Mouse (Mus musculus): ENCODE measurements at regions not wholly inside any gene's neighbourhood (a gene's known extent, or its start where the extent isn't known, plus 50 kb on each side); places are given as distances from the start of the nearest gene placed in this dataset.

GRCm38 (mm10) chr13:102442676-102443075 lies 250.7 kb upstream of the Cd180 start:
- no peak for ATAC-seq (replicated peaks in 1 of 2; ENCODE audit: insufficient read depth in 1 of 2, low FRiP score in 2 of 2, low TSS enrichment in 1 of 2, low read depth in 1 of 2, poor library complexity in 2 of 2, severe bottlenecking in 2 of 2)

GRCm38 (mm10) chr13:102447310-102447709 lies 246.0 kb upstream of the Cd180 start:
- no peak for ATAC-seq (replicated peaks in 1 of 2; ENCODE audit: insufficient read depth in 1 of 2, low FRiP score in 2 of 2, low TSS enrichment in 1 of 2, low read depth in 1 of 2, poor library complexity in 2 of 2, severe bottlenecking in 2 of 2)

- ATAC-seq (replicated peaks in 1 of 2; ENCODE audit: insufficient read depth in 1 of 2, low FRiP score in 2 of 2, low TSS enrichment in 1 of 2, low read depth in 1 of 2, poor library complexity in 2 of 2, severe bottlenecking in 2 of 2), result no peak
These were observed 243.8 kb upstream of the Cd180 start for GRCm38 (mm10) chr13:102449416-102450121.

- ATAC-seq (replicated peaks in 1 of 2; ENCODE audit: insufficient read depth in 1 of 2, low FRiP score in 2 of 2, low TSS enrichment in 1 of 2, low read depth in 1 of 2, poor library complexity in 2 of 2, severe bottlenecking in 2 of 2), result no peak
These were observed 242.2 kb upstream of the Cd180 start for GRCm38 (mm10) chr13:102451176-102451575.

DNA sequence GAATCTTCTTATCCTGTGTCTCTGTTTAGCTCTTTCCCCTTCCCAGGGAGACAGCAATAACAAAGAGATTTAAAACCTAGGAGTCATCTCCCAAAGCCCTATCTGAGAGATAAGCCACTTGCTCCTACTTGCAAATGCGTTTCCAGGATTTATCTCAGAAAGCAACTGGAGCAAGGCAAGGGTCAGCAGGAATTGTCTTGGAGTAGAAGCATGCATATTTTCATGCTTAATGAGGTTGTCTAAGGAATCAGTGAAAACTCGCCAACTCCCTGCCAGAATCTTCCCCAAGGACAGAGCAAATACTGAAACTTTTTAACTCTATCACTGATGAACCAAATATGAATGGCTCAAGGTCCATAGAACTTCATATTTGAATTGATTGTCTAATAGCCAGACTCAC lies 234.6 kb upstream of the Cd180 start:
- ATAC-seq (replicated peaks in 1 of 2; ENCODE audit: insufficient read depth in 1 of 2, low FRiP score in 2 of 2, low TSS enrichment in 1 of 2, low read depth in 1 of 2, poor library complexity in 2 of 2, severe bottlenecking in 2 of 2), result no peak

GRCm38 (mm10) chr13:102463993-102464392 lies 229.4 kb upstream of the Cd180 start:
- no peak for ATAC-seq (replicated peaks in 1 of 2; ENCODE audit: insufficient read depth in 1 of 2, low FRiP score in 2 of 2, low TSS enrichment in 1 of 2, low read depth in 1 of 2, poor library complexity in 2 of 2, severe bottlenecking in 2 of 2)

- ATAC-seq (replicated peaks in 1 of 2; ENCODE audit: insufficient read depth in 1 of 2, low FRiP score in 2 of 2, low TSS enrichment in 1 of 2, low read depth in 1 of 2, poor library complexity in 2 of 2, severe bottlenecking in 2 of 2), result no peak
These were observed 211.5 kb upstream of the Cd180 start for GRCm38 (mm10) chr13:102481906-102482305.

GRCm38 (mm10) chr13:102482451-102482850 lies 210.9 kb upstream of the Cd180 start:
- no peak for ATAC-seq (replicated peaks in 1 of 2; ENCODE audit: insufficient read depth in 1 of 2, low FRiP score in 2 of 2, low TSS enrichment in 1 of 2, low read depth in 1 of 2, poor library complexity in 2 of 2, severe bottlenecking in 2 of 2)

DNA sequence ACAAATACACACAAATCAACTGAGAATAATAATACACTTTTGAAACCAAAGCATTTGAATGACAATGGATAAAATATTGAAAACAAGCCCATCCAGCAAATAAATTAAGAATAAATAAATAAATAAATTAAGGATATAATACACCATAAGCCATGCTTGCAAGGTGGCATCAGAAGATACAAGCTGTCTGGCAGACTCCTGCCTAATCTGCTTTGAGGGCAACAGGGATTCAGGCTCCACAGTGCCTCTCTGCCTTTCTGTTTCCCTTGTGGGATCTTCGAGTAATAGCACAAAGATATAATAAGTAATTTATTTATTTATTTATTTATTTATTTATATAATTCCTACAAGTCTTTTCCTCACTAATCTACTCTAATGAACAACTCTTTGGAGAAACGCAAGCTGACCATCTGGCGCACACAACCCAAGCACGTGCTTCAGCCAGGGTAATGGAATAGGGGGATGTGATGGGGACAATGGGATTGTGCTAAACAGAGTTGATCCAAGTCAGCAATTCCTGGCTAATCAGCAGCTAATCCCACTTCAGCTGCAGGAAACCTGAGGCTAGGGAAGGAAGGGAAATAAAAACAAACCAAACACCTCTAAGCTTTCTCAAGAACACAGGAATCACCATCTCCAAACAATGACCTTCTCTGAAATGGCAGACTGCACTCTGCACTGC lies 205.8 kb upstream of the Cd180 start:
- ATAC-seq (replicated peaks in 1 of 2; ENCODE audit: insufficient read depth in 1 of 2, low FRiP score in 2 of 2, low TSS enrichment in 1 of 2, low read depth in 1 of 2, poor library complexity in 2 of 2, severe bottlenecking in 2 of 2), result no peak

GRCm38 (mm10) chr13:102491370-102491769 lies 202.0 kb upstream of the Cd180 start:
- ATAC-seq (replicated peaks in 1 of 2; ENCODE audit: insufficient read depth in 1 of 2, low FRiP score in 2 of 2, low TSS enrichment in 1 of 2, low read depth in 1 of 2, poor library complexity in 2 of 2, severe bottlenecking in 2 of 2), result no peak

DNA sequence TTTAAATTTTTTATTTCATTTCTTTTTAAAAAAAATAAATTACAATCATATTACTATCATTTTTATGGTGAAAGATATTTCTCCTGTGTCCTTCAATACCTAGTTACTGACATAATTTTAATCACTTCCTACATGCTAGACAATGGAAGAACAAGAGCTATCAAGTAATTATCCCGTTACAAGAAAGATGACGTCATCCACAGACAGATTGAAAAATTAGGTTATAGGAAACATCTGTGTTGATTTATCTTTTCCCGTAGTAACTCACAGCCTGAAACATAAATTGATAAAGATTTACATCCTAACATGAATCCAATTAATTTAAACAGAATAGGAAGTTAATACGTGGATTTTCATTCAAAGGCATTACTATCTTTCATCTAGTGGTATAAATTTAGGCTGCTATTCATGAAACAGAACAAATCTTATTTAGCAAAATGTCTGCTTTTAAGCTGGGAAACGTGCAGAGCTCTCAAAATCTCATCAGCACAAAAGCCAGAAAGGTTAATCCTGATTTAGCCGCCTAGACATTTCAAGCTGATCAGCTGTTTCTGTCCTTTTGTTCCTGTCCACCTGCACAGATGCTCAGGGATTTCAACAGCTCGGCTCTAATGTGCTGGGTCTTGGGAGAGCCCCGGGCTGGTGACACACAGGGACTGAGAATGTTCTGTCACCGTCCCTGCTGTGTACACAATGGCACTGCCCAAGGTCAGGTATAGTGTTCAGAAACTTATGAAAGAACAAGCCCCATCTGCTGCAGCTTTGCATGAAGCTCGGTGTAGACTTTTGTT lies 189.0 kb upstream of the Cd180 start:
- ATAC-seq (replicated peaks in 1 of 2; ENCODE audit: insufficient read depth in 1 of 2, low FRiP score in 2 of 2, low TSS enrichment in 1 of 2, low read depth in 1 of 2, poor library complexity in 2 of 2, severe bottlenecking in 2 of 2), result no peak

- 0 out of 4 replicates have a peak, but pooled peaks of 1 of the 2 experiments have one; percentile 37 for ATAC-seq (replicated peaks in 1 of 2; ENCODE audit: insufficient read depth in 1 of 2, low FRiP score in 2 of 2, low TSS enrichment in 1 of 2, low read depth in 1 of 2, poor library complexity in 2 of 2, severe bottlenecking in 2 of 2)
These were observed 186.1 kb upstream of the Cd180 start for GRCm38 (mm10) chr13:102507226-102507625.

- ATAC-seq (replicated peaks in 1 of 2; ENCODE audit: insufficient read depth in 1 of 2, low FRiP score in 2 of 2, low TSS enrichment in 1 of 2, low read depth in 1 of 2, poor library complexity in 2 of 2, severe bottlenecking in 2 of 2), result no peak
These were observed 185.4 kb upstream of the Cd180 start for GRCm38 (mm10) chr13:102507916-102508315.

DNA sequence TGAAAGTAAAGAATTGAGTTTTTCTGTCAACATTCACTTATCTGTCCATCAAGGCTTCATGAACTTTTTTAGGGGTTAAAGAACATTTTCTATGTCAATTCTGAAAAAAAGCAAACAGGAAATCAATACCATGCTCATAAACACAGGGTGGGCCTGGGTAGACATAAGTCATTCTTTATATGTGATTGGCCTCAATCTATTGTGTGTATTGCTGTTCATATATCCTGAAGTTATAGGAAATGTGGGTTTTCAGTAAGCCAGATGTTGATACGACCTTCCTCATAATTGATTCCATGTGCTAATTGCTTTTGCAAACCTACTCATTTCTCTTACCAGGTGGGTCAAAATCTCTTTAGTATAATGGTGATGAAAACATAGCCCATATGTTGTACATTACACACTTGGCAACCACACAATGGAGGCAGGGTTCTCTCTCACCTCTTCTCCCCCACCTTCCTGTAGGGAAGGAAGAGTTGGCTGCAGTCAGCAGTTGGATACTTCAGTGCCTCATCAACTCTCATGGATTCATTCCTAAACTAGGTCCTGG lies 182.6 kb upstream of the Cd180 start:
- ATAC-seq (replicated peaks in 1 of 2; ENCODE audit: insufficient read depth in 1 of 2, low FRiP score in 2 of 2, low TSS enrichment in 1 of 2, low read depth in 1 of 2, poor library complexity in 2 of 2, severe bottlenecking in 2 of 2), result no peak

DNA sequence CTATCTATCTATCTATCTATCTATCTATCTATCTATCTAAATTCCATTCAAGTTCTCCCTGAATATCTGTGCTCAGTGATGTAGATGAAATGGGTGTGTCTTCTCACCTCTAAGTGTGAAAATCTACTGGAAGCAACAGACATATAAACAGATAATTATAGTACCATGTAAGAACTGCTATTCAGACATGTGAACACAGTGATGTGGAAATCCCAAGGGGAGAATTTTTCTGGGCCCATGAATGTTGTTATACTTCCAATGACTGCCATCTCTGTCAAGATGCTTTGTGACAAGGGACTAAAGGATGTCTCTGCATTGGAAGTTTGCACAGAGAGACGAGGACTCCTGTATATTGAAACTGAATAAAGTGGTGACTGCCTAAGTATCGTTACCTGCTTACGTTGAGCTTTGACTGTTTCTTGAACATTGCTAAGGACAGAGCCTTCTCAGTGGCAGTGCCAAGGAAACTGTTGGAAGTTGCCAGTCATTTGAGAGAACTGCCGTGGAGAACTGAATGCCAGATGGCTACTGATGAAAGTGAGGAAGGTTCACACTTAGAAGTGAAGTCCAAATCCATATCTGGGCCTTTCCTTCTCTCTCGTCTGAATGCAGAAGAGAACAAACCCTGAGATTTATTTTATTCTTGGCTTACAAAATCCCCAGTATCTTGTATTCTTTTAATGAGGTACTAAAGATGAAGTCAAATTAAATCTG lies 175.0 kb upstream of the Cd180 start:
- no peak for ATAC-seq (replicated peaks in 1 of 2; ENCODE audit: insufficient read depth in 1 of 2, low FRiP score in 2 of 2, low TSS enrichment in 1 of 2, low read depth in 1 of 2, poor library complexity in 2 of 2, severe bottlenecking in 2 of 2)

DNA sequence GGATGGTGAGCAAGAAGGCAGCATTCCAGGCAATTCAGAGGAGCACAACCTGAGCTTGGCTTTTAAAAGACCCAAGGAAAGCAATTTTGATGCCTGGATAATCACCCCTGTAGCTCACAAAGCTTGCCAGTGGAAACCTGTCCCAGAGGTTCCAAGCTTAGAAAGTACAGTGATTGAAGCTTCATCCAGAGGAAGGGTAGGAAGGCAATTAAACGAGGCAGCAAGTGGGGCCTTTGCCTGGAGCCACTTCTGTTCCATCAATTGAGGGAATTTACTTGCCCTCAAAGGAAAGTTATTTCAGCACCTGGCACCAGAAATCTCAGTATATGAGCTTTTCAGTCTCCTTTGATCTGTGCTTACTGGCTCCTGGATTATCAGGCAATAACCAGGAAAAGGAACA lies 171.9 kb upstream of the Cd180 start:
- ATAC-seq (replicated peaks in 1 of 2; ENCODE audit: insufficient read depth in 1 of 2, low FRiP score in 2 of 2, low TSS enrichment in 1 of 2, low read depth in 1 of 2, poor library complexity in 2 of 2, severe bottlenecking in 2 of 2), result no peak

GRCm38 (mm10) chr13:102522080-102522479 lies 171.3 kb upstream of the Cd180 start:
- ATAC-seq (replicated peaks in 1 of 2; ENCODE audit: insufficient read depth in 1 of 2, low FRiP score in 2 of 2, low TSS enrichment in 1 of 2, low read depth in 1 of 2, poor library complexity in 2 of 2, severe bottlenecking in 2 of 2), result no peak
